In the genomic region with DNA sequence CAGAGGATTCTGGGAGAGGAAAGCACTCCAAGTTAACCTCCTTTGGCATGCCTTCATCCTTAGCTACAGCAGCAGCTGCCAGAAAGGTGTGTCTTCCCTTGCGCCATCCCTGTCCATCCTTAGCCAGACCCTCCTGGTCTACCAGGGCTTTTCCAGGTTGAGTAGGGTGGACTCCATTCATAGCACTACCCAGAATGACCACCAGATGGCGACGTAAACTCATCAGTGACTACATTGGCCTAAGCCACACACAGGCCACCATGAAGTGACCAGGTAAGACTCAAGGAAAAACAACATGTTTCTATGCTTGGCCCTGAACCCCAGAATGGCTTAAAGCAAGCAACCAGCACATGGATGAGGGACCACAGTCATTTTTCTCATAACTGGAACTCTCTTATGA, we compare ENCODE assay signal across 8 mouse cellular contexts. TPM values are rescaled to one million over a fixed set of nuclear protein-coding genes. Genes with fewer than 3 reads are reported as not detected.
DNase-seq lines count a peak whose midpoint lies in the region; ATAC-seq and TF ChIP-seq lines count a peak whose summit lies in the region.

No protein-coding gene starts in this region.

- 8% methylated on average over 3 of the region's 3 CpGs for whole genome bisulfite sequencing in forebrain, embryonic 12.5 days
- 7% methylated on average over 3 of the region's 3 CpGs for WGBS in liver, embryonic 15.5 days (ENCODE audit: insufficient replicate concordance)
- 9% methylated on average over 3 of the region's 3 CpGs for WGBS in neural tube, embryonic 14.5 days

- intact Hi-C loops in heart, postnatal 10 days (cut with DNase I) = loop anchor here (1.0 to 10.0 kb wide), 4 partner anchors 49 to 309 kb away; a partner anchor contains a TSS

- no peak for TF ChIP-seq EP300 in ES-Bruce4 (IDR thresholded peaks at IDR 0.05; ENCODE audit: insufficient read depth, low read depth, low read length)

- H3K4me1 ChIP-seq in ES-Bruce4 (ENCODE audit: control insufficient read depth, insufficient read depth, low read length) = no peaks in the 10 kb centered on the region
- no peaks in the 10 kb centered on the region for H3K4me1 ChIP-seq in forebrain, embryonic 12.5 days
- H3K4me1 ChIP-seq in liver, embryonic 15.5 days (replicated peaks) = no peaks in the 10 kb centered on the region
- H3K4me1 ChIP-seq in neural tube, embryonic 14.5 days (ENCODE audit: control insufficient read depth, insufficient read depth, low read length) = no peaks in the 10 kb centered on the region

- H3K4me3 ChIP-seq in ES-Bruce4 (ENCODE audit: low read depth, low read length) = no peak overlapping the region
- no peak overlapping the region for H3K4me3 ChIP-seq in forebrain, embryonic 12.5 days (replicated peaks)
- no peak overlapping the region for H3K4me3 ChIP-seq in liver, embryonic 15.5 days (replicated peaks)
- H3K4me3 ChIP-seq in neural tube, embryonic 14.5 days (ENCODE audit: low read depth, low read length) = no peak overlapping the region

- no peaks in the 10 kb centered on the region for H3K36me3 ChIP-seq in ES-Bruce4 (ENCODE audit: control insufficient read depth, insufficient read depth, low read length, poor library complexity, severe bottlenecking)
- H3K36me3 ChIP-seq in forebrain, embryonic 12.5 days (replicated peaks) = no peaks in the 10 kb centered on the region
- no peaks in the 10 kb centered on the region for H3K36me3 ChIP-seq in liver, embryonic 15.5 days (replicated peaks)
- no peaks in the 10 kb centered on the region for H3K36me3 ChIP-seq in neural tube, embryonic 14.5 days (ENCODE audit: control insufficient read depth, insufficient read depth, low read length)

- peak; percentile 87 for ATAC-seq in forebrain, embryonic 12.5 days (ENCODE audit: low FRiP score)
- 0 out of 2 replicates have a peak, but pooled peaks have one; percentile 47 for ATAC-seq in liver, embryonic 15.5 days (ENCODE audit: insufficient read depth)
- peak; percentile 87 for ATAC-seq in neural tube, embryonic 14.5 days (ENCODE audit: low read depth)

- no peak overlapping the region for H3K27ac ChIP-seq in ES-Bruce4 (ENCODE audit: insufficient read depth, low read length)
- no peak overlapping the region for H3K27ac ChIP-seq in forebrain, embryonic 12.5 days
- H3K27ac ChIP-seq in liver, embryonic 15.5 days (replicated peaks) = no peak overlapping the region
- H3K27ac ChIP-seq in neural tube, embryonic 14.5 days (ENCODE audit: low read depth, low read length) = no peak overlapping the region

- DNase-seq in c-Kit-positive CD71-positive TER-119-positive erythroid progenitor cells, embryonic 14.5 days (ENCODE audit: low spot score) = peak; percentile 78
- peak; percentile 91 to 96 for DNase-seq in heart, postnatal 10 days
- peak; percentile 88 to 95 for DNase-seq in kidney, postnatal 36 days
- DNase-seq in telencephalon, adult 2 months (ENCODE audit: low read depth, low spot score) = peak; percentile 48

- TF ChIP-seq CTCF in ES-Bruce4 (IDR thresholded peaks at IDR 0.05; ENCODE audit: low read depth, low read length) = peak; percentile 80

- H3K9me3 ChIP-seq in ES-Bruce4 (replicated peaks; ENCODE audit: control insufficient read depth, insufficient read depth, low read length, poor library complexity, severe bottlenecking) = no peaks in the 10 kb centered on the region
- no peaks in the 10 kb centered on the region for H3K9me3 ChIP-seq in forebrain, embryonic 12.5 days
- H3K9me3 ChIP-seq in liver, embryonic 15.5 days (replicated peaks) = no peaks in the 10 kb centered on the region
- no peaks in the 10 kb centered on the region for H3K9me3 ChIP-seq in neural tube, embryonic 14.5 days (ENCODE audit: control insufficient read depth, low read length)

- H3K9ac ChIP-seq in ES-Bruce4 (ENCODE audit: low read depth, poor library complexity, severe bottlenecking) = no peak overlapping the region
- no peak overlapping the region for H3K9ac ChIP-seq in forebrain, embryonic 12.5 days
- no peak overlapping the region for H3K9ac ChIP-seq in liver, embryonic 15.5 days
- H3K9ac ChIP-seq in neural tube, embryonic 14.5 days (replicated peaks; ENCODE audit: low read depth, low read length) = no peak overlapping the region

- H3K27me3 ChIP-seq in ES-Bruce4 (ENCODE audit: control insufficient read depth, insufficient read depth, low read length, poor library complexity, severe bottlenecking) = no peaks in the 10 kb centered on the region
- H3K27me3 ChIP-seq in forebrain, embryonic 12.5 days = no peaks in the 10 kb centered on the region
- peaks cover 26% of the 10 kb centered on the region for H3K27me3 ChIP-seq in liver, embryonic 15.5 days
- no peaks in the 10 kb centered on the region for H3K27me3 ChIP-seq in neural tube, embryonic 14.5 days (ENCODE audit: control insufficient read depth, insufficient read depth, low read length)

- TF ChIP-seq POLR2A in ES-Bruce4 (IDR thresholded peaks at IDR 0.05; ENCODE audit: insufficient read depth, low read length) = no peak

- no peak overlapping the region for H3K4me2 ChIP-seq in forebrain, embryonic 12.5 days
- no peak overlapping the region for H3K4me2 ChIP-seq in liver, embryonic 15.5 days
- no peak overlapping the region for H3K4me2 ChIP-seq in neural tube, embryonic 14.5 days (ENCODE audit: low read depth, low read length)

RNA-seq across cellular contexts. Expression of a gene that starts 8.3 kb away (rescaled TPM):
- 12.8 and 15.6 TPM in 2 replicates for polyA plus RNA-seq in ES-Bruce4 (2011; ENCODE audit: insufficient read depth, insufficient read length, low read depth, missing spikeins)
- polyA plus RNA-seq in forebrain, embryonic 12.5 days (2016; fragmentation: Nextera tagmentation; extraction: Ambion mirVana) = 58.4 and 60.5 TPM in 2 replicates
- total RNA-seq in heart, postnatal 10 days (2021) = 10 to 100 TPM; 24.8 to 26.5 TPM
- 2.9 and 3.2 TPM in 2 replicates for polyA plus RNA-seq in liver, embryonic 15.5 days (2015; fragmentation: Nextera tagmentation; extraction: Ambion mirVana)
- 129 and 140 TPM in 2 replicates for polyA plus RNA-seq in neural tube, embryonic 14.5 days (2014; fragmentation: Nextera tagmentation; extraction: Ambion mirVana)
